Mouse (Mus musculus) retina, postnatal 1 day (tissue): Measurements from ENCODE around the gene Map4k4.

Source experiments
- DNase-seq: peaks from one replicate; pipeline ENCODE4 v3.0.0-alpha.2; 2012

Gene Map4k4

GRCm38 (mm10) chr1:39968999-39969398 lies 68.3 kb downstream of the Map4k4 start:
- DNase-seq = no peak

DNA sequence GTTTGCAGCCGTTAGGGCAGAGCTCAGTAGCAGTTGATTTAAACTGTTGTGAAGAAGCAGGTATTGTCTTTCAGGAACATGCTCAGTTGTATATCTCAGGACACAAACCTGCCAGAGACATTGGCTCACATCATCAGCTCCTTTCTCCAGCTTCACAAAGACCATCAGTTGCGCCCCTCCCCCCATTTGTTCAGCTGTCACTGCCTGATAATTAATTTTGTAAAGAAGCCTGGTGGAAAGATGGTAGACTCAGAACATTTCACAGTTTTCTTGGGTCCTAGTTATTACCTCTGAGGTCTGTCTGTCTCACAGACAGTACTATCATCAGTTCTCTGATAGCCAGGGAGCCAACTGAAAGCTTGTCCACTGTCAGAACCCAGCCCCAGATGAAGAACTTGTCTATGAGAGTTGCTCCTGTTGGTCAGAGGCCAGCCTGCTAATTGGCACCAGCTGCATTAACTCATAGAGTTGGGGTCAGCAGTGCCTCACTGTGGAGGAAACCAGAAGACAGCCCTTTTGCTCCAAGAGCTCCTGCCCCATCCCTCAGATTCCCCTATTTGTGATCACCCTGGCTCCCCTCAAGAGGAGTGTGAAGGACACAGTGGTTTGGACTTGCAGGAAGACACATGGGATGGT lies 69.2 kb downstream of the Map4k4 start:
- peak; percentile 84 for DNase-seq

GRCm38 (mm10) chr1:39972411-39972810 lies 71.7 kb downstream of the Map4k4 start:
- no peak for DNase-seq

GRCm38 (mm10) chr1:39973911-39974310 lies 73.2 kb downstream of the Map4k4 start:
- DNase-seq = no peak

DNA sequence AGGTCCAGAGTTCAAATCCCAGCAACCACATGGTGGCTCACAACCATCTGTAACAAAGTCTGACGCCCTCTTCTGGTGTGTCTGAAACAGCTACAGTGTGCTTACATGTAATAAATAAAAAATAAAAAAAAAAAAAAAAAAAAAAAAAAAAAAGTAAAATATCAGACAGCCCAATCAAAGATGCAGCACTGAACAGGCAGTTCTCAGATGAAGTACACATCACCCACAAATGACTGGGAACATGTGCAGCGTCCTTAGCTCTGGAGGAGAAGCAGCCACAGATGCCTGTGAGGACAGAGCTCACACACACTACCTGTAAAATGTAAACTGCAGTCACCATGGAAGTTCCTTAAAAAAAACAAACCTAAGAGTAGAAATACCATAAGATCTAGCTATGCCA lies 74.3 kb downstream of the Map4k4 start:
- no peak for DNase-seq

DNA sequence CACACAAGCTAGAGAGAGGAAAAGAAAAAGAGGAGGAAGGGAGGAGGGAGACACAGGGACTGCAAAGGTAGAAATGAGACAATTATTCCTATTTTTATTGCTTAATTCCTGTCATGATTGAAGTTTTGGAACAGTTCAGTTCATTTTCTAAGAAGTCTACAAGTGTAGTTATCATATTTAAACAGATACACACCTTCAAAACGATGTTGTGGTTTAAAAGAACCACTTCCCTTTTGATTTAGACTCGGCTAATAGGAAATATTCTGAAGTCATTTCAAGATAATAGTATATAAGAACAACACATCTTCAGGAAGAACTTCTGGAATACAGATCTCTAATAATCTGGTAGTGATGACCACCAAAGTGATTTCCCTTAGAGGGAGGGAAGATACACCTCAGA lies 75.4 kb downstream of the Map4k4 start:
- no peak for DNase-seq

DNA sequence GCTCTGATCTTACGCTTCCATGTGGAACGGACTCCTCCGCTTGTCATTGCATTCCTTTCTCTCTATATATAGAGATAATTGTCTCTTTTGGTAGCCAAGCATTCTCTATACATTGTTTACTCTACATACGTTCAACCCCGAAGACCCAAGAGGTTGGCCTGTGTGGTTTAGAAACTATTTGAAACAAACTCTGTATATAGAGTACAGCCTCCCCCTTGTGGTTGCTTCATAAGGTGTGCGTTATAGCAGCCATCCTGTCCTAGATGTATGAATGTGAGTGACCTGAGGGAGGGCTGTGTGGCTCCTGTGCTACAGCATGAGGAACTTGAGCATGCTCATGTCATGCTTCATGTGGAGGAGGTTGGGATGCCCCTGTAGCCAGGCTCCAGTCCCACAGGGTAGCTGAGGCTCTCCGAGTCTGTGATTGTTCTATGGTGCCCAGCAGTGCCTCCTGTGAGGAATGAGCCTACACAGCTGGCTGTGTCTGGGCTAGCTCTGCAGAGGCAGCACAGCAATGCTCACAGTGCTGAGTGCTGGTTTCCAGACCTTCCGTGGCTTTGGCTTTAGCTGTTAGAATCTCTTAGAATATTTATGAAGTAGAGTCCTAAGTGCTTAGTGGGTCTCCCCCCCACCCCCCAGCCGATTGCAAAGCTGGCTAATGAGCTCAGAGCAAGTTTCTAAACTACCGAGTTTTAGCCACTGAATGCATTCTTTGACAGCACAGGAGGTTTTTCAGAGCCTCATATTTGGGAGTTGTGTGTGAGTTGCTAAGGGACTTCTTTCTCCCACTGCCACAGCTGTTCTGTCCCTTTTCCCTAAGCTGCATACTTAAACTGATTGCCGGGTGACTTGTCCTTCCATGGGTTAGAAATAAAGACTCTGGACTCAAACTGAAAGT lies 76.4 kb downstream of the Map4k4 start:
- no peak for DNase-seq

DNA sequence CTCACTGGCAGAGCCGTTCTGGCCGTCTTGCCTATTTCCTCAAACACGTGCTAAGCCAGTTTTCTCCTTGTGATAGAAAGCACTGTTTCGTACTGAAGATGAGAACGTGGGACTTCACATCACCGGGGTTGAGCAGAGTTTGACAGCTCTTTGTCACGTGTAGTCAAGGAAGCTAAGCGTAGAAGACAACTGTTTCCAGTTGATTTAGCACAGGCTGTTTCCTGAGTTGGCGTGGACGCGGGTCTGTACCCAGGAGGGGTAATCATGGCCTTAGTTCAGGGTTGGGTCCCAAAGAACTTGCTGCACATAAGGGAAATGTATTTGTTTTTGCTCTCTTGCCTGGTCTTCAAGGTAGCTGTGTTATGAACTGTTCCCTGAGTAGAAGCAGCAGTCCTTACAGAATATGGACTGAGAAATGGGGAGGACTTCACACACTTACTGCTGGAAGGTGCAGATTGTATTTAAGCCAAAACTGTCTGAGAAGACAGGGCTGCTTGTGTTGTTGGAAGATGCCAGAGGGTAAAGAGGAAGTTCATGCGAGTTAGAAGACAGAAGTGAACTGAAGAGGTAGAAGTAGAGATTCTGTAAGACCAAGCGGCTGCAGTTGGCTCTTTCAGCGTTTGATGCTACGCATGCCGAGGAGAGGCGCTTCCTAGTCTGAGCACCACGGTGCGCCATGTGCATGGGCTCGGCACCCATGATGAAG lies 78.2 kb downstream of the Map4k4 start:
- DNase-seq = no peak

- DNase-seq = no peak
Observed at GRCm38 (mm10) chr1:39980314-39981290, 79.9 kb downstream of the Map4k4 start.

- no peak for DNase-seq
Observed at GRCm38 (mm10) chr1:39981970-39982369, 81.3 kb downstream of the Map4k4 start.

DNA sequence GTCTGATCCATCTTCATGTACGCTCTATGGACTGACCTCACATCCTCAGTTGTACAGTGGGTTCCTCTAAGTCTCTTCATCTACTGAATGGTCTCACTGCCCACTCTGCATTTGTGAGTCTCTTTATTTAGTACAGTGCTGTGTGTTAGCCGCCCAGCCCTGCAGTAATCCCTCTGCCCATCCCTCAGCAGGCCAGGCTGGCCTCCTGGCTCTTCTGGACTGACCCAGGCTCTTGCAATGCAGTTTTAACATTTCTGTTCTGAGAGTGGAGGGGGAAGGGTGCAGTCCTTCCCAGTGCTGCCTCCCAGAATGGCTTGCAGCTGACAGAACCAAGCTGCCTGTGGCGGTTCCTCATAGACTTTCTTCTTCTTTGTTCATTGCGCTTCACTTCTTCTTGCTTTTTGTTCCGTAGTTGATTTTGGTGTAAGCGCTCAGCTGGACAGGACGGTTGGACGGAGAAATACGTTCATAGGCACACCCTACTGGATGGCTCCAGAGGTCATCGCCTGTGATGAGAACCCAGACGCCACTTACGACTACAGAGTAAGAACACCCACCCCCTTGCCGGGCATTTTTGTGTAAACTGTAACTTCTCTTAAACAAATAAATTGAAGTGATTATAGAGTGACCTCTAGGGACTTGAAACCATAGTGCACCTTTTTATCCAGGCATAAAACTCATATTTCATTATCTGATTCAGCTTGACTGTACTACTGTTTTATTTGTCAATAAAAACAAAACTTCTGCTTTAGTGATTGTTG lies 82.2 kb downstream of the Map4k4 start:
- DNase-seq = peak; percentile 48

GRCm38 (mm10) chr1:39984331-39984730 lies 83.6 kb downstream of the Map4k4 start:
- DNase-seq = no peak

DNA sequence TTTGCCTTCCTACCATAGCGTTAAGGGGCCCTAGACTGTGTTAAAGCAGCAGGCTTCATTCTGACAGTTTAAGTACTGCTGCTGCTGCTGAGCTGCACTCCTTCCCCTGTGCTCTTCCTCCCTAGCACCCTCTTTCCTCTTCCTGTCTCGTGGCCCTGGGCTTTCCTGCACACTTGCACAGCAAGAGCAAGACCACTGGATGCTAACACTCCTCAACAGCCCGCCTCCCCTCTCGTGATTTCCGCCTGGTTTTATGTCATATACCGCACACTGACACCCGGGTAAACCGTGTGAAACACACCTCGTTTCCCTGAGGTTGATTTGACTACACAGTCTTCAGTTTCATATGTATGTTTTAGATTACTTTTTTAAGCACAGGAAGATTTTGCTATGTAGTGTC lies 86.1 kb downstream of the Map4k4 start:
- no peak for DNase-seq

- DNase-seq = no peak
Observed at GRCm38 (mm10) chr1:39988841-39989240, 88.1 kb downstream of the Map4k4 start.

GRCm38 (mm10) chr1:39990041-39990440 lies 89.3 kb downstream of the Map4k4 start:
- DNase-seq = no peak

GRCm38 (mm10) chr1:39993921-39994320 lies 93.2 kb downstream of the Map4k4 start:
- DNase-seq = no peak

GRCm38 (mm10) chr1:39995593-39995992 lies 94.9 kb downstream of the Map4k4 start:
- no peak for DNase-seq

DNA sequence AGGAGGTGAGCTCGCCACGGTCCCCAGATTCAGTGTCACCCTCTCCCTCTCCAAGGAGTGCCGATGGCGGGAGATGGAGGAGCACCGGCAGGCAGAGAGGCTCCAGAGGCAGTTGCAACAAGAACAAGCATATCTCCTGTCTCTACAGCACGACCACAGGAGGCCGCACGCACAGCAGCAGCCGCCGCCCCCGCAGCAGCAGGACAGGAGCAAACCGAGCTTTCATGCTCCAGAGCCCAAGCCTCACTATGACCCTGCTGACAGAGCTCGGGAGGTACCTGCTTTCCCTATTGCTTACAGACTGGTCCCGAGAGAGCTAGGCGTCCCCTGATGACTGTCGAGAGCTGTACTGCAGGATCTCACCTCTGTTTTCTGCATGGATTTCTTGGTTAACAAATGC lies 99.8 kb downstream of the Map4k4 start:
- no peak for DNase-seq

GRCm38 (mm10) chr1:40000899-40001298 lies 100.2 kb downstream of the Map4k4 start:
- peak; percentile 19 for DNase-seq

DNA sequence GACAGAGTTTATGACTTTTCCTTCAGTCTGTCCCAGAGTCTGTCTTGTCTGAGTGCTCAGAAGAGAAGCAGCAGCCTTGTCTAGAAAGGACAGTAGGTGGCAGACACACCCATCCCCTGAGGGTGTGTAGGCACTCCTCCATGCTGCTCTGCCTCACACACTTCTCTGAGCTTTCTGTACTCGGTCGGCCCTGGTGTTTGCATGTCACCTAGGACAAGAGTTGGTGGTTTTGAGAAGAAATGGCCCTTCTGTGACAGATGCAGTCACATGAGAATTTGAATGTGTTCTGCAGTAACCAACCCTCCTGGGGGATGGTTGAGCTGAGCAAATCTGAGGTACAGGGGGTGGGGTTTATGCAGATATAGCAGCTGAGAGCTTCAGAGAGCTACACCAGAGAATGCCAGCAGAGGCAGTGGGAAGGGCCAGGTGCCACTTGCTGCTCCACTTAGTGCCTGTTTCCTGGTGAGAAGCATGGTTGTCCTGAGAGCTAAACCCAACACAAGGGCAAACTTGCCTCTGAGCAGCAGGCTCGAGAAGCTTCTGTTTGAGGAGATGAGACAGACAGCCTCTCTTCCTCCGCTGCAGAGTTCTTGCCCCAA lies 101.5 kb downstream of the Map4k4 start:
- DNase-seq = no peak

DNA sequence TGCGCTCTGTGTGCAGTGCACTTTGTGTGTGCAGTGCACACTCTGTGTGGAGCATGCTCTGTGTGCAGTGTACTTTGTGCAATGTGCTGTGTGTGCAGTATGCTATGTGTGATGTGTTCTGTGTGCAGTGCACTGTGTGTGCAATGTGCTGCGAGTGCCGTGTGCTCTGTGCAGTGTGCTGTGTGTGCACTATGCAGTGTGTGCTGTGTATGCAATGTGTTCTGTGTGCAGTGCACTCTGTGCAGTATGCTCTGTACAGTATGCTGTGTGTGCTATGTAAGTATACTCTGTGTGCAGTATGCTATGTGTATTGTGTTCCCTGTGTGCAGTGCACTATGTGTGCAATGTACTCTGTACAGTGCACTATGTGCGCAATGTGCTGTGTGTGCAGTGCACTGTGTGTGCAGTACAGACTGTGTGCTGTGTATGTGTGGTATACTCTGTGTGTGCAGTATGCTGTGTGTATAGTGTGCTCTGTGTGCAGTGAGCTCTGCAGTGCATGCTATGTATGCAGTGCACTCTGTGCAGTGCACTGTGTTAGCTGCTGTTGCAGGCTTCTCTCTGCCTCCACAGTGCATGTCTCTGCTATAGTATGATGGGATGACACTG lies 105.4 kb downstream of the Map4k4 start:
- no peak for DNase-seq
